Mouse (Mus musculus) ES-E14 (cell line): ENCODE measurements around the gene Rel.

Source experiments
- HCFC1 ChIP-seq: IDR thresholded peaks from 2 replicates; pipeline ENCODE4 v1.6.1; 2012; ENCODE audit warnings: low read length, inconsistent platforms, borderline replicate concordance; ENCODE audit not compliant: insufficient read depth
- MAFK ChIP-seq: IDR thresholded peaks from 2 replicates; pipeline ENCODE4 v1.6.1; 2014; ENCODE audit warnings: mild to moderate bottlenecking, low read depth, low read length, inconsistent platforms; ENCODE audit not compliant: insufficient read depth

GRCm38 (mm10) chr11:23778787-23779201, 8.0 kb upstream of the Rel start:
- no peak for TF ChIP-seq HCFC1
- no peak for TF ChIP-seq MAFK
